21 mouse cellular contexts compared by ENCODE assay signal in genomic region chr12:25757014-25757413, GRCm38 (mm10).
DNase-seq lines count a peak whose midpoint lies in the region; ATAC-seq and TF ChIP-seq lines count a peak whose summit lies in the region.
"Had no signal": no experiment of that assay in that cellular context is flagged by ENCODE, and none has a peak within 500 bp of the region (broad histone marks: within the 10 kb centered on the region; RNA-seq: fewer than 3 reads in every experiment).

No protein-coding gene starts in this region.

- H3K36me3 ChIP-seq in intestine, postnatal 0 days (ENCODE audit: control insufficient read depth, insufficient read depth): no peaks in the 10 kb centered on the region
- H3K36me3 ChIP-seq: embryonic facial prominence, embryonic 15.5 days; heart, embryonic 12.5 days; hindbrain, embryonic 10.5 days; limb, embryonic 13.5 days had no signal

- H3K27ac ChIP-seq in left cerebral cortex, adult 2 months: no peak overlapping the region
- H3K27ac ChIP-seq in intestine, postnatal 0 days (ENCODE audit: low read depth, low read length): no peak overlapping the region
- H3K27ac ChIP-seq: embryonic facial prominence, embryonic 15.5 days; hindbrain, embryonic 10.5 days; kidney, postnatal 0 days; limb, embryonic 13.5 days; stomach, postnatal 0 days had no signal

- H3K4me2 ChIP-seq in intestine, postnatal 0 days (replicated peaks; ENCODE audit: low read depth): no peak overlapping the region
- H3K4me2 ChIP-seq: embryonic facial prominence, embryonic 15.5 days; heart, embryonic 12.5 days; limb, embryonic 13.5 days had no signal

- intact Hi-C loops in left cerebral cortex, adult 2 months (cut with DNase I): no loop called here
- intact Hi-C loops in left cerebral cortex, postnatal 4 days (cut with DNase I): no loop called here

- H3K27me3 ChIP-seq in intestine, postnatal 0 days (replicated peaks; ENCODE audit: control insufficient read depth, insufficient read depth, low read length): no peaks in the 10 kb centered on the region
- H3K27me3 ChIP-seq: embryonic facial prominence, embryonic 15.5 days; heart, embryonic 12.5 days; limb, embryonic 13.5 days had no signal

- 87% methylated on average over 5 of the region's 5 CpGs for WGBS in intestine, postnatal 0 days

- no peaks in the 10 kb centered on the region for H3K9me3 ChIP-seq in intestine, postnatal 0 days (ENCODE audit: control insufficient read depth)
- H3K9me3 ChIP-seq: embryonic facial prominence, embryonic 15.5 days; heart, embryonic 12.5 days; hindbrain, embryonic 10.5 days; limb, embryonic 13.5 days had no signal

- no peak for TF ChIP-seq CTCF in left cerebral cortex, adult 2 months (IDR thresholded peaks at IDR 0.05)
- TF ChIP-seq CTCF in intestine, postnatal 0 days (IDR thresholded peaks at IDR 0.05; ENCODE audit: low read depth): no peak

- no peak overlapping the region for H3K4me3 ChIP-seq in left cerebral cortex, adult 2 months
- H3K4me3 ChIP-seq in intestine, postnatal 0 days (ENCODE audit: low read depth, low read length): no peak overlapping the region
- H3K4me3 ChIP-seq: embryonic facial prominence, embryonic 15.5 days; heart, embryonic 12.5 days; hindbrain, embryonic 10.5 days; limb, embryonic 13.5 days had no signal

- DNase-seq in left cerebral cortex, adult 2 months (ENCODE audit: extremely low spot score in 1 of 2, low spot score in 2 of 2): peak; percentile 10 to 19
- no peak for DNase-seq in left cerebral cortex, postnatal 4 days
- peak; percentile 39 to 53 for DNase-seq in cerebellum, postnatal 10 days
- peak; percentile 4 to 12 for DNase-seq in layer of hippocampus, postnatal 25 days (ENCODE audit: extremely low spot score in 1 of 2, low spot score in 1 of 2)
- peak; percentile 60 for DNase-seq in telencephalon, adult 2 months (ENCODE audit: low read depth, low spot score)
- no peak for DNase-seq in kidney, postnatal 4 days
- DNase-seq in urinary bladder, postnatal 4 days (ENCODE audit: low spot score in 2 of 2): no peak
- DNase-seq: adrenal gland, postnatal 10 days; gastrocnemius, postnatal 14 days; liver, postnatal 0 days; lung, postnatal 4 days; midbrain, embryonic 14.5 days had no signal

- no peaks in the 10 kb centered on the region for H3K4me1 ChIP-seq in intestine, postnatal 0 days (replicated peaks; ENCODE audit: control insufficient read depth, insufficient read depth, low read length)
- H3K4me1 ChIP-seq: embryonic facial prominence, embryonic 15.5 days; heart, embryonic 12.5 days; hindbrain, embryonic 10.5 days; limb, embryonic 13.5 days had no signal

- no peak overlapping the region for H3K9ac ChIP-seq in intestine, postnatal 0 days (ENCODE audit: low read depth, low read length)
- H3K9ac ChIP-seq: embryonic facial prominence, embryonic 15.5 days; heart, embryonic 12.5 days; limb, embryonic 13.5 days; liver, postnatal 0 days had no signal

- ATAC-seq in intestine, postnatal 0 days: no peak
- ATAC-seq: forebrain, embryonic 14.5 days; inflammation-experienced regulatory T-cells, adult 6 months; liver, postnatal 0 days had no signal

Comparison
In these comparisons a context has a peak if more than half of its experiments do, and no peak if none do; other contexts are left out.
1. DNase-seq: peak in left cerebral cortex, adult 2 months (2 of 2), cerebellum, postnatal 10 days (2 of 2), layer of hippocampus, postnatal 25 days (2 of 2) and telencephalon, adult 2 months (single experiment); none in left cerebral cortex, postnatal 4 days (single experiment), kidney, postnatal 4 days (0 of 2) and urinary bladder, postnatal 4 days (0 of 2).